Mouse (Mus musculus) megakaryocyte, adult 5-6 weeks (primary cell): ENCODE data around the gene Setd1b. TPM values are rescaled to one million over a fixed set of nuclear protein-coding genes. Genes with fewer than 3 reads are reported as not detected.
A peak's percentile ranks its signal among the peaks of the same experiment; 100 is the strongest.

Experiments used
- ATAC-seq: 2 replicates; pipeline ENCODE4 v1.8.0; 2016; ENCODE audit warnings: mild to moderate bottlenecking, inconsistent platforms; ENCODE audit not compliant: poor library complexity, severe bottlenecking
- total RNA-seq, 2 experiments: library from RNA; stranded (forward) in 1 of 2; stranded (reverse) in 1 of 2; fragments of 153-499, 151-499 nt in 1 of 2; fragments of 221-1000, 200-1000 nt in 1 of 2; gene quantifications; 2 replicates each; pipeline versions ENCODE4 v1.2.3 to v1.2.4; 2015 to 2017

The Setd1b gene
- total RNA-seq, 2 experiments from 2014 or later, result 4.1 to 40.4 TPM

DNA sequence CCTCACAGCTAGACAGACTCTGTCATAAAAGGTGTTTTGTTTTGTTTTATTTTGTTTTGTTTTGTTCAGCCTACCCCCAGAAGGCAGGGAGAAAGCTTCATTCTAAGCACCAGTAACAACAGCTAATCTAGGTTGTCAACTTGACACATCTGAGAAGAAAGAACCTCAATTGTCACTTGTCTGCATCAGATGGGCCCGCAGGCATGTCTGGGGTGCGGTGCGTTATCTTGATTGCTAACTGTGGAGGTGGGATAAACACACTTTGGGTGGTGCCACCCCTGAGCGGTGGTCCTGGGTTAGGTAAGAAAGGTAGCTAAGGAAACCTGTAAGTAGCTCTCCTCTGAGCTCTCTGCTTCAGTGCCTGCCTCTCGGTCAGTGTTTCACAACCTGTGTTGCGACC is 15.0 kb upstream of the Setd1b start:
- ATAC-seq, result no peak

DNA sequence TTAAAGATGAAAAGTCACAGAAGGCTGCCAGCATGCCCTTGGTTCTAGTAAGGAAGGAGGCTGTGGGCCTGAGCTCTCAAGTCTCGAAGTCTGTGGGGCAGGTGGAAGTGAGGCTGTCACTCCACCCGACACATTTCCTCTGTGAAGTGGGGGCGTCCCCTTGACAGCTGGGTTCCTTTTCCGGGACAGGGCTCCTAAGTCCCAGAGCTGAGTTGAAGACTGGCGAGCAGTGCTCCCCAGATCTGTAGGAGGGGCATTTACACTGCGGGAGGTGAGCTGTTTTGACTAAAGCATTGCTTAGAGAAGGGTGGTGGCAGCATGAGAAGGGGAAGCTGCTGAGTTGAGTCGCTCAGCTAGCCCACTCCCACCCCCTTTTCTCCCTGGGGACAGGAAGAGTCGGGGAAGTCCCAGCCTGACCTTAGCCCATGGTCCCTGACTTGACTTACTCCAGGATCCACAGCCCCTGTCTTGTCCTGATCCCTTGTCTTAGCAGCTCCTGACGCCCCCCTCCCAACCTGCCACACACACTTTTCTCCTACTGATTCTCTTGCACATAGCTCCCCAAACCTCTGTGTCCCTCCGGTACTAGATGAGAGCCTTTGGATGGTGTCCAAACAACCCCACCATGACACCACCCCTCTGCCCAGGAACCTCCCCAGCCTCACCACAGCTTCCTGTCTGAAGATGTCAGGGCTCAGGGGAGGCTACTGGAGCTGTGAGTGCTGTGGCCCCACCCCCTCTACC is 13.4 kb upstream of the Setd1b start:
- ATAC-seq, result peak; percentile 69

DNA sequence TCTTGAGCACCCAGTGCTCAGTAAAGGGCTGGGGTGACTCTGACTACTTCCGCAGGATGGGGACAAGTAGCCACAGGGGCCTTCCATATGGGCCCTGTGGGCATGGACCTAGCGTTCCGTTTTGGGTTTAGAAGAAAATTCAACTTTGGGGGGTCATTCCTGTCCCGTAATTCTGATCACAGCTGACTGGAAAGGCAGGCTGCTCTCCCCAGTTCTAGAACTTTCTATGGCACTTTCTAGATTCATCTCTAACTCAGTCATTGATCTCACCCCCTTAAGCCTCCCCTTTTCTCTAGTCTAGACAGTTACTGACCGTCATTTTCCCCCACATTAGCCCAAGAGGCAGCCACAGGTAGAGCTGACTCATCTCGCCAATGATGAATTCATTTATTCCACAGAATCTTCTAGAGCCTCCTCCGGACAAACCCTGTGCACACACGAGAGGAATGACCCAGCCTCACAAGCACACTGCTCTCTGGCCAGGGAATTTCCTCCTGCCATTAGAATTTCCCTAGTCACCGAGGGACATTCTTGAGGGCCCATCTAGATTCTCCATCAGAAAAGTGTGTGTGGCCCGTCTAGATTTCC is 12.7 kb upstream of the Setd1b start:
- no peak for ATAC-seq

DNA sequence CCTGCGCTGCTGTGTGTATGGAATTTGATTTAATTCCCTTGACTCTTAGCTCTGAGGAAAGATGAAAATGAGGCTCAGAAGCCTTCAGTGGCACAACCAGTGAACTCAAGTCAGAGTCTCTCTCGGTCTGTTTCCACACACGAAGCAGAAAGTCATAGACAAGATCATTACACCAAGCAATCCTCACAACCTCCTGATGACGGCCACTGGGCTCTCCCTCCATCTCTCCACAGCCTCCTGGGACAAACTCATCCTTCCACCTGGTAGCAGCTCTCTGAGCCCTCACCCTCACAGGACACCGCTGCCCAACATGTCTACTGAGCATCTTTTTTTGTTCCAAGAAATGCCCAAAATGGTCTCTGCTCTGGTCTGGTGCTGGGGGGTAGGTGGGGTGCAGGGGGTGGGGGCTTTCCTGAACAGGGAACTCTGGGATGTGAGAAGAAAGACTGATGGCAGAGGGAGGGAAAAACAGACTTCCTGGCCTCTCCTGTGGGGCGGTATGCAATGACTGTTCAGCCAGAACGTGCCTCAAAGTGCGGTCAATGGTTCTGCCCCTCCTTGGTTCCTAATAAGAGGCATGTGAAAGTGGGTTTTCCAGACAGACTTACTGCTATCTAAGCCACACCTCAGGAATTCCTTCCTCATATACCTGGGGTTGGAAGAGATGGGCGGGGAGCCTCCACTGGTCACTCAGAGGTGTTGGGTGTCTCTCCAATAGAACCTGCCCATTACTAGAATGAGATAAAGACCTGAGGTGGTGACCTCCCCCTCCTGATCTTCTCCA is 11.8 kb upstream of the Setd1b start:
- no peak for ATAC-seq

DNA sequence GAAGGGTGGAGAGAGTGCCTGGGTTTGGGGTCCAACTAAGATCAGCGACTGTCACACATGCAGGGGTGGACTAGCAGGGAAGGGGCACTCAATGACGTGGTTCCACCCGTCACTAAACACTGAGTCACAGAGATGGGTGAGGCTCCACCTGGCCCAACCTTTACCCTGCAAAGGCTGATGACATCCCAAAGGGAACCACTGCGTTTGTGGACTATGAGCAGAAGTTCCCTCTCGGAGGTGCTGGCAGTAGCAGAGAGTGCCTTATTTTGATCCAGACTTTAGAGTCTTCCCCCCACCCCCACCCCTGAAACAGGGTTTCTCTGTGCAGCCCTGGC is 11.2 kb upstream of the Setd1b start:
- no peak for ATAC-seq

DNA sequence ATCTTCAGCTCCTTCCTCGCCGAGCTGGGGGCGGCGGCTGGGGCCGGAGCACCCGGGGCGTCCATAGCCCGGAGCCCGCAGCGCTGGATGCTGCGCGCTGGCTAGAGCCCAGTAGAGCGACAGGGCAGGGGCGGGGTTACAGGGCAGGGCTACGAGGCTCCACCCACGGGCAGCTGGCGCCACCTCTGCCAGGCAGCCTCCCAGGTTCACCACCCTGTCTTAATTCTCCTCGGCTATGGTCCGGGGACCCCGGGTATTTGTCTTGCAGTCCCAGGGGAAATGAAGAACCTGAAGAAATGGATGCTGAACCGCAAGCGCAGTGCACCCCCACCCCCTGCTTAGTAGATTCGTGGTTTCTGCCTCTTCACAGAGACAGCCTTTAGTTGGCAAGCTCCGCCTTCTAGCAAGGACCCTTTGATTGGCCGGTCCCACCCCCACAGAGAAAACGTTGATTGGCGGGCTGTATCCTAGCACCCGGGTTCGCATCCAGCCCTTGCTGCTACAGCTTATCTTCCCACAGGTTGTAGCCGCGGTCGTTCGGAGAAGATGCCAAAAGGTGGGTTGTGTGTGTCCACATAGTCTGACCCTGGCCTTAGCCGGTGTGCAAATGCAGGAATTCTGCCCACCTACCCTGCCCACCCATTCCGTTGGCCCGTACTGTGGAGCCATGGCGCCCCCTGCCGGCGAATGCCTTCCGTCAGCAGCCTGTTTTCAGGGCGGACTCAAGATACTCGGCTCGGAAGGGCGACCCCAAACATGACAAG is 9.5 kb upstream of the Setd1b start, which contains the start of gene Rhof:
Rhof (minus strand) TSS at position 385 of the 764 bp plus-strand sequence.
- peak; percentile 56 for ATAC-seq

DNA sequence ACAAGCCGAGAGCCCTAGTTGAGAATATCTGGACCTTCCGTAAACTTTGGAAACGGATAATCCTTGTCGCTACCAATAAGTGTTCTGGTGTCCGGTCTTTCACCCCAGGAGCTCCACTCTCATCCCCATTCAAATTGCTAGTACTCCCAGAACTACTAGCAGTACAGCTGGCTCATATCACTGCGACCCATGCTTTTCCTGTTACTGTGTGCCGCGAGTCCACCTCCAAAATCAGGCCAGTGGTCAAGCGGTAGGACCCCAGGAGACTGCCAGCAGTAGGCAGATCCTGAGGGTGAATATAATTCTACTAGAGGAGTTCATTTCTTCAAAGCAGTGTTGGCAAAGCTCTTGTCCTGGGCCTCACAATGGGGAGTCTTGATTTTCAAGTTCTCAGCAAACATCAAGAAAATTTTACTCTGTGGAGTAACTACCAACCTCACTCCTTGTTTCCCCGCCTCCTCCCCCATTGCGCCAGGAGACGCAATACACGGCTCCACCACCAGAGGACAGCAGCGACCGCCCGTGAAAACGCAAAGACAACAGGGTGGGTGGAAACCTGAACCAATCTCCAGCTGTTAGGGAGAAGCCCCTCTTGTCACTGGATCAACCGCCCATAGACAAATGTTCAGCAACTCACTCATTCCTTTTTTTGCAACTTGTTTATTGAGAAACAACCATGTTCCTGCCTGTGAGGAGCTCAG is 8.8 kb upstream of the Setd1b start:
- peak; percentile 25 for ATAC-seq

DNA sequence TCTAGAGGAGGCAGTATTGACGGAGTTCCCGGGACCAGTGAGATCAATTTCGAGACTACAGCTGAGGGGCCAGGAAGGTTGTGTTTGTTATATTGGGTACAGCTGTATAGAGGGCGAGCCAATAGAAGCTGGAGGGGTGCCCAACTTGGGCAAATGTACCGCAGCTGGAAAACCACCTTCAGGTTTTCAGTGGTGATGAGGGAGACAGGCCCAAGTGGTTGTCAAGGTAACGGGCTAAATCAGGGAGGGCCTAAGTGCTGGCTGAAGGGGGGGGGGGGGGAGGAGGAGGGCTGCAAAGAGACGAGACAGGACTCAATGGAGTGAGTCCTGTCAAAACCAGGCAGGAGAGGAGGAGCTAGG is 8.2 kb upstream of the Setd1b start:
- no peak for ATAC-seq

DNA sequence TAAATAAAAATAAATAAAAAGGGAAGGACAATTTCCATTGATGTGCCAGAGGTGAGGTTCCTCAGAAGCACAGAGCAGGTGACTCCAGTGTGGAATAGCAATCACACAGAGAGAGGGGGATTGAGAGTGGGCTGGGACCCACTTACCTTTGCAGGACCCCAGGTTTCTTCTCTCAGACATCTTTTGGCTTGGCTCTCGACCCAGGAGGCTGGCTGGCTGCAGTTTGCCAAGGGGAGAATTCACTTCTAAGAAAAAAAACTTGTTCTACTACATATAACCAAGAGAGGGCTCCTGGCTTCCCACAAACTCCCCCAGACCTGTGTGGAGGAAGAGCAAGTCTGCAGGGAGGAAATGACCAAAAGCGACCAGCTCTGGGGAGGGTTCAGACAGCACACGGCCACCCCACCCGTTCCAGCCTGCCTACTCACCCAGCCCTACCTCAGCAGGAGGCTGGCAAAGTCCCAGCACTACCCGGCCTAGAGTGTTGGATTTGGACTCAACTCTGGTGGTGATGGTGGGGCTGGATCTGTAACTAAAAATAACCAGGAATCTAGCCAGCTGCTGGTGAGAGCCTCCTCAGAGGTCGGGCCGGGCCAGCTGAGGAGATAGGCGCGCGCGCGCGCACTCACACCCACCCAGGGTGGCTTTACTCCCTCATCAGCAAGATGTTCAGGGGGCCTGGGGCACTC is 7.7 kb upstream of the Setd1b start:
- no peak for ATAC-seq

DNA sequence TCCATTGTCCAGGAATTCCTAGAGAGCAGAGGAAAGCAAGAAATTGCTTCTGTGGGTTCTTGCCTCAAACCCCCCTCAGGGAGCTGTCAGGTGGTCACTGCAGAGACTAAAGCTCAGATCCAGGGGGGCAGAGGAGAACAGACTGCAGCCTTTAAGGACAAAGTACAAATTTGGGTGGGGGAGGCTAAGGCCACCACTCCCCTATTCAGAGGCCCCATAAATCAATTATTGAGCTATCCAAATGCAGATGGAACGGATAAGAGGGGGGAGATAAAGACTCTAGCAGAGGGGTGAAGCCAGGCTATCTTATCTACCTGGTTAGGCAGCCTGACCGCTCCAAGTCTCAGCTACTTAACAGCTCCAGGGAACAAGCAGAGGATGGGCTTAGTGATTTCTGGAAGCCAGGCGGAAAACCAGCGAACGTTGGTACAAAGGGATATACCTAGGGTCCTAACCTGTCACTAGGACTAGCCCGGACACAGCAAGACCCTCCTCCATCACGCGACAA is 7.1 kb upstream of the Setd1b start:
- no peak for ATAC-seq

DNA sequence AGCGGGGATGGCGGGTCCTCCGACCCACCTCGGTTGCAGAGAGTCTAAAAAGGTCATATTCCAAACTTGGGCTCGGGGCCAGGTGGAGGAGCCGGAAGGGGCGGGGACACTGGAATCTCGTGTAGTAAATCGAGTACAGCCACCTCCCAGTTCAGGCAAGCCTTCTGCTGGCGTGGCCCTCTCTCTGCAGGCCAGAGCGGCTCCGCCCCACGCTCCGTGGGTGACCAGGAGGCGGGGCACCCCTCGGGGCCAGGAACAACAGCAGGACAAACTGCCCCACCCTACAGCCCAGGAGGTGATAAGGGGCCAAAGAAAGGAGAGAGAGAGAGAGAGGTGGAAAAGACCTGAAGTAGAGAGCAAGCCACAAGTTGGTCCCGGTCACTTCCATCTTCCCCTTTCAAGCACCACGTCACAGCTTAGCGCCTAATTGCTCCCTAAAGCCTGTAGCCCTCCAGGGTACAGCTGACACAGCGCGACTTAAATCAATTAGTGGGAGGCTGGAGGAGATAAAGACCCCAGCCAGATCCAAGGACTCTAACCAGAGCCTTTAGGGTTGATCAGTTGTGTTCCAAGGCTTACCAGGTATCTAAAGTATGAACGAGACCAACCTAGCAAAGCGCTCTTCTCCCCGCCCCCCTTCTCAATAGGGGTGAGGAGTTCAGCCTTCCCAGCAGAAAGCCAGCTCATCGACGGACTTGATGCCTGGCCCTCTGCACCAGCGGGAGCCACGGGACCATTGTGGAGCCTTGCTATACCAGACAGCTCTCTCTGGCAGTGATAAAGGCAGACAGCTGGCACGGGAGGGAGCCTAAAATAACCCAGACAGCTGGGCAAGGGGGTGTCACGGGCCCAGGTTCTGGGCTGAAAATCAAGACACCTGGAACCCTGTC is 6.3 kb upstream of the Setd1b start:
- peak; percentile 11; the same call in 1 of the 2 replicates for ATAC-seq

DNA sequence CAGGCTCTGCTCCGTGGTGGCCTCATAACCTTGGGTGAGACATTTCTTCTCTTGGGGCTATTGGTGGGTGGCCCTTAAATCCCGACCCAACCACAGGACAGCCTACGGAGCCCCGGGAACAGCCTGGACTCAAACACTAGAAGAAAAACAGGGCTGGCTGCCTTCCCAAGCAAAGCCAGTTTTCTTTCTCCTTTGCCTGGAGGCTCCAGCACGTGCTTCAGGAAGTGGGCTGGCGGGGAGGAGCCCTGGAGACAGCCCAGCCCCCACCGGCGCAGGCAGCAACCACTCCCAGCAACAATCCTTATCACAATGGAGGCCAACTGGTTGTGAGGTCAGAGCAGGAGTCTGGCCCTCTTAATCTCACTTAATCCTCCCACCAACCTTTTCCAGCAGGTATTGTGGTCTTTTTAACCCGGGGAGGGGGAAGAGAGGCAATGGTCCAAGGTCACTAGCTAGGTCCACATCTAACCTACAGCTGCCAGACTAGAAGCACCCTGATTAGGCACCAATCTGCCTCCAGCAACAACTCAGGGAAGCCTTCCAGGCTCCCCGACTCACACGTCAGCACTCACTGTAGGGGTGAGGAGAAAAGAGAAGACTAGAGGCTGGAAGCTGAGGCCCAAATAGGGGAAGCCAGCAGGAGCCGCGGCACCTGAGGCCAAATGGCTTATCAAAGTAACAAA is 5.5 kb upstream of the Setd1b start:
- ATAC-seq, result 0 out of 2 replicates have a peak, but pooled peaks have one; percentile 7

DNA sequence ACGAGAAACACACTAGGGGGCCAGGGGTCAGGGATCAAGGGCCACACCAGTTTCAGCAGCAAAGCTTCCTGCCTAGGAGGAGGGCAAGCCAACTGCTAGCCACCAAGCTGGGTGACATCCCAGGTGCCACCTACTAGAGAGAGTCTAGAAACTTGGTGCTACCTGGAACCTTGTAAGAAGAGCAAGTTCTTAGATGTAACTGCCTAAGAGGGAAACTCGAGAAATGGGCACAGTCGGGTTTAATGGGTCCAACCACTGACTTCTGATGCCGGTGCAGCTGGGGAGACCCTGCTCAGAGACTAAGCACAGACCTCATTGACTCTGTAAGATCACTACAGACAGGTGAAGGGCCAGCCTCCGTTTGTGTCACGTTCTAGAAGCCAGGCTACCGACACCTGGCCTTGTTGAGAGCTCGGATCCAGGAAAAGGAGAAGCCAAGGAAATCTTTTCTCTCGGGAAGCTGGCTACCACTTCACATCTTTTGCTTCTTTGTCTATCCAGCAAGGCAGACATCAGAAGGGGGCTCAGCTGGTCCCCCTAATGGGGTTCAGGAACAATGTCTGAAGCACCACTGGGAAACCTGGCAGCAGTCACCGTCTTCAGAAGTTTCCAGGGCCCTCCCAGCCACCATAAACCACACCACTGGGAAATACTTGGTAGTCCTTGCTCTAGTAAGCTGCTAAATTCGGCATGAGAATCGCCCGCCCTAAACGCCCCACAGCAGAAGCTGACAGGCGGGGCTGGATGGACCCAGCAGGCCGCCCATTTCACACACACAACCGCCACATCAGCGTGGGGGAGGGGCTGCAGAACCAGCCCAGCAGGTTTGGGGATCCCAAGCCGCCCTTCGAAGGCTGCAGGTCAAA is 4.7 kb upstream of the Setd1b start:
- ATAC-seq, result no peak

DNA sequence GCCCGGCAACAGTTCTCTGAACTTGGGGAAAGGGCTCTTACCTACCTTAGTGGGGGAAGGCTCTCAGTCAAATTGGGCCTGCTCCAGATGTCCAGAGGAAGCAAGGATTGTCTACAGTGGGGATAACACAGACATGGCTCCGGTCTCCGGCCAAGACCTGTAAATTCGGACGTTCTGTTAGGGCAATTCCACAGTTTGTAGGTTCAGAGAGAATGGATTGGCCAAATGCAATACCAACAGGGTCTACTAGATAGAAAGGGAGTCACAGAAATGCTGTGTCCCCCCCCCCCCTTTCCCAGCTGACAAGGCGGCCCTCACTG is 4.1 kb upstream of the Setd1b start:
- ATAC-seq, result no peak

DNA sequence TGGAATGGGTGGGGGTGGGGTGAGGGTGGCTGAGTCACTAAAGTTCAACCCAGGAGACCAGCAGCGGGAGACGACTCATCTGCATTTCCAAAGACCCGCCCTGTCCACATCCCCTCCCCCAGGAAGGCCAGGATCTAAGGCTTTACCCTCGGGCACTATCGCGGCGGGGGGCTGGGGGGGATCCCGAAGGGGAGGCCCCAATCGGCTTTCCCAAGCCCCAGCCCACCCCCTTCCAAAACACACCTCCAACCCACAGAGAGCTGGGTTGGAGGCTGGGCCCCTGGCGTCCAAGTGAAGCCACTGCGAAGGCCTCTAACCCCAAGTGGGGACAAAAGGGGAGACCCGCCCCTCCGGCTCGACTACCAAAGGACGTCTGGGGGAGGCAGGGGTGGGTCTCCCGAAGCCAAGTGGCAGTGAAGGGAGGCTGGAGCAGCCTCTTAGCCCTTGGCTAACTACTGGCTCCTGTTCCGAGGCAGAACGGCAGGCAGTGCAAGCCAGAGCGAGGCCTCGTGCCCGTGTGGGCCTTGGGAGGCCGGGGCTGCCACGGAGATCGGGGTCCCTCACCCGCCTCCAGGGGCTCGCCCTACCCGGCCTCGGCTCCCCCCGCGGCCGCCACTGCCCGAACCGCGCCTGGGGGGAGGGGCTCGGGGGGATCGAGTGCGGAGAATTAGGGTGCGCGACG is 3.6 kb upstream of the Setd1b start:
- no peak for ATAC-seq

DNA sequence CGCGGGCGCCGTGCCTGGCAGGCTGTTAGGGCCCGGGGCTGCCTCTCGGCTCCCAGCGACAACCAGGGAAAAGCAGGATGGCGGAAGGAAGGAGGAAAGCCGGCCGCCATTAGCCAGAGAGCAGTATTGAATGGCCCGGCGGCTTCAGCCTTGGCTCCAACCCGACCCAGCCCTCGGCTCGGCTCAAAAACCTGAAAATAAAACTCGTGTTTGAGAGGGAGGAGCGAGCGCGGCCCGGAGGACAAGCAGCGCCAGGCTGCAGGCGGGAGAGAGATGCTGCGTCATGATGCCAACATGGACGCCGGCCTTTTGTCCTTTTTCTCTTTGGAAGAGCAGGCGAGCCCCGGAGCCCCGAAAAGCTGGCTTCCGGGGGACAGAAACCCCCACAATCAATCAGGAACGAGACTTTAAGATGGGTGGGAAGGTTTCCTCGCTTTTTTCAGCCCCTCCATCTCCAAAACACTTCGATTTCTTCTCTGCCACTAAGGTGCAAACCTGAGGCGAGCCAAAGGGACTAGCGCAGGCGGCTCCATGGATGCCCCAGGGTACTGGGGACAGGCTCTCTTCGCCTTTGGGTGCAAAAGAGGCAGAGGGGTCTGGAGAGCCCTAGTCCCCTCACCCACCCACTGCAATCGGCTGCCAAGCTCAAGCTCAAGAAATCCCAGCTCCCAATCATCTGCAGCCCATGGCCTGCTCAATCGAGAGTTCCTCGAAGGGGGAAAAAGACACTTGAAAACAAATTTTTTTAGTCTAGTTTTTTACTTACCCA is 2.9 kb upstream of the Setd1b start:
- ATAC-seq, result peak; percentile 31
